Mouse (Mus musculus) liver, adult (tissue): ENCODE data around the gene Olfr551.

Source experiments
- GATA4 ChIP-seq: IDR thresholded peaks from 2 replicates; pipeline ENCODE4 v1.6.1; 2014; ENCODE audit warnings: mild to moderate bottlenecking, low read length; ENCODE audit not compliant: insufficient replicate concordance

Olfr551 gene

DNA sequence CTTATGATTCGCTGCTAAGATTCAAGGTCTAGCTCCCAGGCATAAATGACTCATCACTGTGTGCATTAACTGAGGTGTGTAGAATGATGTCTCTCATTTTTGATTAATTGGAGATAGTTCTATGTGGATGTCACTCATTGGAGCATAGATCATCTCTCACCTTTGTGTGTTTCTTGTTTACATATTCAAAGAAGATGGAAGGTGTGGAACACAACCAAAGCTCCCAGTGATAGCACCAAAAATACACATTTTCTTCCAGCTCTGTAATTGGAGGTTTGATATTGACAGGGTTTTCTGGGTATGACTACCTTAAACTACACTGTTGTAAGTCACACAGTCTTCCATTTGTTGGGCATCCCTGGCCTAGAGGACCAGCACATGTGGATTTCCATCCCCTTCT, 57.2 kb downstream of the Olfr551 start, which contains the start of gene Olfr547:
Olfr547 (plus strand) TSS at position 301 of the 400 bp plus-strand sequence.
- TF ChIP-seq GATA4 = no peak
